21 mouse cellular contexts compared by ENCODE assay signal in the genomic region with DNA sequence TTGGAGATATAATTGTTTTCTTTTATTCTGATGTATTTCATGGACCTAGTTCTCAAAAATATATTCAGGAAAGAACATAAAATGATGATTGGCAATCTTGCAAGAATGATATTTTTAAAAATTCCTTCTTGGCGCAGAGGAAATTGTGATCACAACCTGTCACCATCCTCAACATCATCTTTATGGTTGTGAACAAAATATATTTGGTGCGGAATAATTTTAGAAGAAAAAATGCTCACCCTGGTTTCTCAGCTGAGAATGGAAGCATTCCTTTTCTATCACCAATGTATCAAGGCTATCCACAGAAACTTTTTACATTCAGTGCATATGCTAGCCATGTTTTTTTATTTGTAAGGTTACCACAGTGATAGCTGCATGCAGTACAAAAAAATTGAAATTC.
DNase-seq lines count a peak whose midpoint lies in the region; ATAC-seq and TF ChIP-seq lines count a peak whose summit lies in the region.
"Had no signal": no experiment of that assay in that cellular context is flagged by ENCODE, and none has a peak within 500 bp of the region (broad histone marks: within the 10 kb centered on the region; RNA-seq: fewer than 3 reads in every experiment).

No protein-coding gene starts in this region.

- no peak for DNase-seq in frontal cortex, postnatal 25 days (ENCODE audit: low spot score in 2 of 2)
- DNase-seq in right cerebral cortex, adult 18-20 months: peak; percentile 2
- DNase-seq in right cerebral cortex, postnatal 10 days (ENCODE audit: low spot score in 2 of 2): no peak
- DNase-seq in brain, embryonic 14.5 days (ENCODE audit: low read depth): peak; percentile 14
- DNase-seq in telencephalon, adult 2 months (ENCODE audit: low read depth, low spot score): peak; percentile 59
- DNase-seq in adrenal gland, adult 18-20 months (ENCODE audit: low spot score in 2 of 2): no peak
- DNase-seq: adrenal gland, adult 8-10 months; adrenal gland, postnatal 14 days; adrenal gland, postnatal 36 days; cerebellum, adult 11 months; cerebellum, adult 18-20 months; cerebellum, adult 8-10 months; cerebellum, adult 9-11 months; cerebellum, postnatal 14 days; cerebellum, postnatal 36 days; embryo, embryonic 11 days; gastrocnemius, adult 2 months had no signal

- no peak for TF ChIP-seq POLR2A in brain, embryonic 14.5 days (IDR thresholded peaks at IDR 0.05; ENCODE audit: borderline replicate concordance, extremely low read depth, insufficient read depth, insufficient read length, poor library complexity, severe bottlenecking)

- ATAC-seq in frontal cortex, adult (ENCODE audit: low TSS enrichment): peak; percentile 81
- ATAC-seq in activated CD4-positive, CD25-positive, alpha-beta regulatory T cell, adult 4 months: no peak
- ATAC-seq: forebrain, embryonic 16.5 days; Patski had no signal

- no peak for TF ChIP-seq CTCF in brain, embryonic 14.5 days (IDR thresholded peaks at IDR 0.05; ENCODE audit: borderline replicate concordance, extremely low read depth, insufficient read depth, insufficient read length)

Comparison
In these comparisons a context has a peak if more than half of its experiments do, and no peak if none do; other contexts are left out.
1. DNase-seq: peak in right cerebral cortex, adult 18-20 months (single experiment), brain, embryonic 14.5 days (single experiment) and telencephalon, adult 2 months (single experiment); none in frontal cortex, postnatal 25 days (0 of 2), right cerebral cortex, postnatal 10 days (0 of 2) and adrenal gland, adult 18-20 months (0 of 2).